Mouse (Mus musculus) left cerebral cortex, adult 2 months (tissue): ENCODE results near the gene 1700020A23Rik. TPM values are rescaled to one million over a fixed set of nuclear protein-coding genes. Genes with fewer than 3 reads are reported as not detected.

ENCODE experiments used
- DNase-seq, 2 experiments: peaks; one replicate each; pipeline ENCODE4 v3.0.0; 2021 to 2022; ENCODE audit warnings: low spot score in 2 of 2, mixed read lengths in 1 of 2; ENCODE audit errors: extremely low spot score in 1 of 2
- H3K27ac ChIP-seq: fragments of 200-600 bp; 2 replicates; pipeline ENCODE4 v1.8.1; 2022
- H3K4me3 ChIP-seq: fragments of 200-600 bp; 2 replicates; pipeline ENCODE4 v1.8.1; 2022
- CTCF ChIP-seq: fragments of 200-600 bp; IDR thresholded peaks from 2 replicates; pipeline ENCODE4 v1.8.1; 2022; ENCODE audit warnings: antibody characterized with exemption, mild to moderate bottlenecking, moderate library complexity
- intact Hi-C: fragments of 180-260 bp; cut with DNase I; formaldehyde crosslinking; loops from one replicate; pipeline ENCODE4 v1.15.1; 2025
- total RNA-seq, 2 experiments: library from RNA; stranded (reverse); gene quantifications; 2 replicates each; pipeline ENCODE4 v1.2.3; 2021

1700020A23Rik gene
- total RNA-seq, 2 experiments from 2014 or later, result not detected

DNA sequence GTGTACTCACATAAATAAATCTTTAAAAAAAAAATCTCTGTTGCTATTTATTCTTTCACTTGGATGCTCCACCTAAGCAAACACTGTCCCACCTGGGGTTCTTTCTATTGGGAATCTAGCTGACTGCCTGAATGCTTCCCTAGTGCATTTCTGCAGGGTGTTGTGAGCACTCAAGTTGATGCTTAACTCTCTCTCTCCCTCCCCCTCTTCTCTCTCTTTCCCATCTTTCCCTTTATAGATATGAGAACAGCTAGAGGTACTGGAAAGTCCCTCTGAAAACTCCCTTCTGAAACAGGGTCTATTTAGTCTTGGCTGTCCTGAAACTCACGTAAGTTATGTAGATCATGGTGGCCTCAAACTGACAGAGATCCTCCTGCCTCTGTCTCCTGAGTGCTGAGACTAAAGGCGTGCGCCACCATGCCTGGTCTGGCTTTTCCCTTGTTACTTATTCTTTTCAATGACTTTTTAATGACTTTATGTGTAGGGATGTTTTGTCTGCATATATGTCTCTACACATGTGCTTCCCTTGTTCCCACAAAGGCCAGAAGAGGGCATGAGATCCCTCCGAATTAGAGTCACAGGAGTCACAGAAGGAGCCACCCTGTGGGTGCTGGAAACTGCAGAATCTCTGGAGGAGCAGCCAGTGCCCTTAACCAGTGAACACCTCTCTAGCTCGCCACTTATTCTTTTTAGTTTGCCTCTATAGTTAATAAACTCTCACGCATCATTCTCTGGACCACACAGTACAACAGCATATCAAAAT is 9.2 kb downstream of the 1700020A23Rik start:
- Histone ChIP-seq H3K4me3 (no peak overlapping the region), H3K27ac (no peak overlapping the region)
- intact Hi-C loops, result no loop called here
- no peak for DNase-seq
- TF ChIP-seq CTCF, result no peak; the same call in 1 of the 2 replicates

DNA sequence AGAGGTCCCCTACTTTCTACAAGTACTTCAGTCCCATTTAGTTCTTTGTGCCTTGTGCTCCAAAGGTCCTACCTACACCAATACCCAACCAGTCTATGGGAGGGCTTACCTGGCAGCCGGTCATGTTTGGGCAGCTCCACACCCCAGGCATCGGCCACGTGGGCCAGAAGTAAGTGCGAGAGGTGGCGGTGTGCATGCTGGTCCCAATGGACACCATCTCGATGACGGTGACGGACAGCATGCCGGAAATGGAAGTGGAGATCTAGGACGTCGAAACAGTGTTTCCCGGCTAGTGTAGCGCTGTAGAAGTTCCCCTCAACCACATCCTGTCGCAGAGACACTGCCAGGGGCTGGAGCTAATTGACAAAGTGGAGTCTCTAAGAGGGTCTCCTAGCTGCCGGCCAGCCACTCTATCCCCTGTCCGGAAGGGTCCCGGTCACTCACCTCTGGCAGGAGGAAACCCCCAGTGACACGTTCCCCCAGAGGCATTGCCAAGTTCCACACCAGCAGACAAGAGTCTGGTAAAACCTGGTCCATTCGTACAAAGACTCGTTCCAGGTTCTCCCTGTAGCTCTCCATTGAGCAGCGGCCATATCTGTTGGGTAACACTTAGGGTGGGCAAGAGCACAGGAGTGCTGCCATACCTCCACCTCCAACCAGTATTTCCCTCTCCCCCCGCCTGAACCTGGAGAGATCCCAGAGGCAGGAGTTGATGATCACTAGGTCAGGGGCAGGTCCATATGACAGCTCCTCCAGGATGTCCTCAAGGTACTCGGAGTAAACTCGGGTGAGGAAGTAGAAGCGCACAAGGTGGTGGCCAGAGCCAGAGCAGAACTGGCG is 16.9 kb downstream of the 1700020A23Rik start:
- intact Hi-C loops, result loop anchor here (5.0 kb wide), 1 partner anchor 485 kb away; the partner anchor contains the start of genes 4930402H24Rik and Atrn

GRCm38 (mm10) chr2:130423397-130424125 is 18.5 kb downstream of the 1700020A23Rik start:
- TF ChIP-seq CTCF, result no peak
- Histone ChIP-seq H3K4me3 (peak overlapping the region; percentile 81), H3K27ac (peak overlapping the region; percentile 98)
- DNase-seq, result peak; percentile 81 to 83
- intact Hi-C loops, result loop anchor here (5.0 kb wide), 1 partner anchor 484 kb away; the partner anchor contains the start of genes 4930402H24Rik and Atrn

More for the DNA sequence above, 16.9 kb downstream of the 1700020A23Rik start:
- H3K4me3 ChIP-seq, result no peak overlapping the region
- TF ChIP-seq CTCF, result no peak
- no peak overlapping the region for H3K27ac ChIP-seq
- DNase-seq, result no peak

GRCm38 (mm10) chr2:130424126-130424853 is 19.2 kb downstream of the 1700020A23Rik start, which contains the start of the genes Vps16 and Pced1a:
Gene Vps16 (plus strand): TSS chr2:130424339.
Gene Pced1a (minus strand): TSS chr2:130424701.
- peak; percentile 93 for DNase-seq
- intact Hi-C loops, result loop anchor here (5.0 kb wide), 1 partner anchor 483 kb away; the partner anchor contains the start of genes 4930402H24Rik and Atrn
- H3K27ac ChIP-seq, result peak within 1 kb of the TSS; percentile 98
- TF ChIP-seq CTCF, result peak; percentile 61
- peak within 1 kb of the TSS; percentile 81 for H3K4me3 ChIP-seq

- Histone ChIP-seq H3K27ac (peak overlapping the region; percentile 98), H3K4me3 (peak overlapping the region; percentile 81)
- intact Hi-C loops, result no loop called here
- no peak for DNase-seq
- no peak; the same call in 1 of the 2 replicates for TF ChIP-seq CTCF
These were observed 20.1 kb downstream of the 1700020A23Rik start for GRCm38 (mm10) chr2:130425112-130425511.

DNA sequence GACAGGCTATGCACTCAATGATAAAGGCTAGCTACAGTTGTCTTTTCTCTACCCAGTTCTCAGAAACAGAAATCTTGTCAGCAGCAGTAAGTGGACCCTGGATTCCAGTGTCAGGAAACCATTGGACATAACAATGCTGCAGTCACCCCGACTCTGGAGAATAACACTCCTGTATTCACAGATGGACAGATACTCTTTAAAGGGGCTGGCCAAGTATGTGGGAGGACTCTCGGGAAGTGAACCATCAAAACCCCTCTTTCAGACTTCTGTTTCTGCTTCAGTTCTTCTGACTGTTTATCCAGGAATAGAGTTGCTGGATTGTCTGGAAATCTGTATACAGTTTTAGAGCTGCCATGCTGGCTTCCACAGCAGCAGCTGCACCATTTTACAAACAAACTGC is 24.8 kb downstream of the 1700020A23Rik start:
- no peak overlapping the region for H3K4me3 ChIP-seq
- no peak for TF ChIP-seq CTCF
- DNase-seq, result no peak
- no peak overlapping the region for H3K27ac ChIP-seq
- intact Hi-C loops, result no loop called here

- H3K27ac ChIP-seq, result no peak overlapping the region
- no peak overlapping the region for H3K4me3 ChIP-seq
- DNase-seq, result no peak
- intact Hi-C loops, result no loop called here
- TF ChIP-seq CTCF, result no peak
These were observed 25.4 kb downstream of the 1700020A23Rik start for GRCm38 (mm10) chr2:130430484-130430883.

DNA sequence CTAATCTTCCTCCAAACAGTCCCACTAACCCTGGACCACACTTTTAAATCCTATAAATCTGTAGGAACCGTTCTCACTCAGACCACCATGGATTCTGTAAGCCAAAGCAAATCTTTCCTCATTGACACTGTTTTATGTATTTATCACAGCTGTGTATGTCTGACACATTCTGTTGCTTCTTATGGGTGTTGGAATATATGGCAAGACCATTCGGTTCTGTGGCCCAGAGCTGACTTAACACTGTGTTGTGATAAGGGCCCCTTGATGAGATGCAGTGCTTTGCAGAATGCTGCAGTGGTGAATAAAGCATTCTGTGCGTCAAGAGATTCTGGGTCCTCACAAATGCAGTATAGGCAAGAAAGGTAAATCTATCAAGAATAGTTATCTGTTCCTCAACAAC is 27.1 kb downstream of the 1700020A23Rik start:
- H3K27ac ChIP-seq, result no peak overlapping the region
- intact Hi-C loops, result no loop called here

GRCm38 (mm10) chr2:130433152-130433551 is 28.1 kb downstream of the 1700020A23Rik start:
- Histone ChIP-seq H3K27ac (no peak overlapping the region), H3K4me3 (no peak overlapping the region)
- DNase-seq, result peak in 1 of 2 experiments; percentile 35
- TF ChIP-seq CTCF, result peak; percentile 71
- intact Hi-C loops, result no loop called here

More for the DNA sequence above, 27.1 kb downstream of the 1700020A23Rik start:
- no peak overlapping the region for H3K4me3 ChIP-seq
- TF ChIP-seq CTCF, result no peak
- DNase-seq, result no peak

- no peak overlapping the region for H3K27ac ChIP-seq
- TF ChIP-seq CTCF, result no peak
- H3K4me3 ChIP-seq, result no peak overlapping the region
- DNase-seq, result no peak
- intact Hi-C loops, result no loop called here
These were observed 31.7 kb downstream of the 1700020A23Rik start for GRCm38 (mm10) chr2:130436769-130437168.

- TF ChIP-seq CTCF, result no peak
- DNase-seq, result no peak
- no peak overlapping the region for H3K27ac ChIP-seq
- intact Hi-C loops, result no loop called here
- no peak overlapping the region for H3K4me3 ChIP-seq
These were observed 33.8 kb downstream of the 1700020A23Rik start for GRCm38 (mm10) chr2:130438861-130439260.
